Mouse (Mus musculus) brain, adult 2 months (tissue): ENCODE measurements around the gene Robo4.

ENCODE experiments used
- DNase-seq: peaks from one replicate; pipeline ENCODE4 v3.0.0; 2011; ENCODE audit warnings: low read depth, low spot score

Gene Robo4

DNA sequence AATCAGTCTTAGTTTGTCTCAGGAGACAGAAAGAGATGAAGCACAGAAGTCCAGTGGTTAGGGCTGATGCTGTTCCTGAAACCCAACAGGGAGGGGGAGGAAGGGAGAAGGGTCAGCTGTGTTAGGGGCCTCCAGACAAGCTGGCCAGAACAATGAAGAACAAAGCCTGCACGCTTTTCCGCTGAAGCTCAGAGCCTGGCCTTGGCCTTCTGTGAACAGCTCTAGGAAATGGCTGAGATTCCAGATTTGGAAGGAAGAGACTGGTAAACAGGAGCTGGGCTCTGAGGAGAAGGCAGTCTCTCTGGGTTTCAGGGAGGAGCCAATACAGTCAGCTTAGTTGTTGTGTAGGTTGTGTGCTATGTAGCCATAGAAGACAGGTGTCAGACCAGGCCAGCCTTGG, 1.1 kb upstream of the Robo4 start:
- DNase-seq: no peak

DNA sequence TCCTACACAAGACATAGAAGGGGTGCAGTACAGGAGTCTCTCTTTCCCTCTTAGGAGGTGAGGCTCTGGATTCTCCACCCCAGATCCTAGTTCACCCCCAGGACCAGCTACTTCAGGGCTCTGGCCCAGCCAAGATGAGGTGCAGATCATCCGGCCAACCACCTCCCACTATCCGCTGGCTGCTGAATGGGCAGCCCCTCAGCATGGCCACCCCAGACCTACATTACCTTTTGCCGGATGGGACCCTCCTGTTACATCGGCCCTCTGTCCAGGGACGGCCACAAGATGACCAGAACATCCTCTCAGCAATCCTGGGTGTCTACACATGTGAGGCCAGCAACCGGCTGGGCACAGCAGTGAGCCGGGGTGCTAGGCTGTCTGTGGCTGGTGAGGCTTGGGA, 804 bp downstream of the Robo4 start:
- DNase-seq: no peak

DNA sequence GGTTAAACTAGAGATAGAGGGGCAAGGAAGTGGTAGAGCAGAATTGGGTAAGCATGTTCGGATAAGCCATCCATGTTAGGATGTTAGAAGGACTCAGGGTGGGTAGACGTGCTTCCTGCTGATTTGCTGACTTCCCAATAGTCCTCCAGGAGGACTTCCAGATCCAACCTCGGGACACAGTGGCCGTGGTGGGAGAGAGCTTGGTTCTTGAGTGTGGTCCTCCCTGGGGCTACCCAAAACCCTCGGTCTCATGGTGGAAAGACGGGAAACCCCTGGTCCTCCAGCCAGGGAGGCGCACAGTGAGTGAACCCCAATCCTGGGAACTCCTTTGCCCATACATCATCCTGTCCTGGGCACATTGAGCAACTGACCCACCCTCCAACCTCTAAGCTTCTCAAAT, 1.3 kb downstream of the Robo4 start:
- DNase-seq: no peak

DNA sequence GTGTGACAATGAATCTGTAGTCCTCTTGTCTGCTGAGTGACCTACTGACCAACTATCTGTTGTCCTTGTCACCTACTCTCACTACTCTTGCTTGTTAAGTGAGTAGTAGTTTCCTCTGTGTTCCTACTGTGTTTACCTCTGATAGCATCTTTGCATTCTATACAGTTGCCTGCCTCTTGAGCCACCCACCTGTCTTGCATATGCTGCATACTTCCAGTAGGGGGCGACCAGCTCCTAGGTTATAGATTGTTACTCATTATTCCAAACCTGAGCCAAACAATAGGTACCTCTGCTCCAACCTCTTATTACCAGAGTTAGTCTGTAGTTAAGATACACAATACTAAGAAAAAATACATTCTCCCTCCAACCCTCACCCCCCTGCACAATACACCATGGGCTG, 4.7 kb downstream of the Robo4 start:
- DNase-seq: peak; percentile 63

DNA sequence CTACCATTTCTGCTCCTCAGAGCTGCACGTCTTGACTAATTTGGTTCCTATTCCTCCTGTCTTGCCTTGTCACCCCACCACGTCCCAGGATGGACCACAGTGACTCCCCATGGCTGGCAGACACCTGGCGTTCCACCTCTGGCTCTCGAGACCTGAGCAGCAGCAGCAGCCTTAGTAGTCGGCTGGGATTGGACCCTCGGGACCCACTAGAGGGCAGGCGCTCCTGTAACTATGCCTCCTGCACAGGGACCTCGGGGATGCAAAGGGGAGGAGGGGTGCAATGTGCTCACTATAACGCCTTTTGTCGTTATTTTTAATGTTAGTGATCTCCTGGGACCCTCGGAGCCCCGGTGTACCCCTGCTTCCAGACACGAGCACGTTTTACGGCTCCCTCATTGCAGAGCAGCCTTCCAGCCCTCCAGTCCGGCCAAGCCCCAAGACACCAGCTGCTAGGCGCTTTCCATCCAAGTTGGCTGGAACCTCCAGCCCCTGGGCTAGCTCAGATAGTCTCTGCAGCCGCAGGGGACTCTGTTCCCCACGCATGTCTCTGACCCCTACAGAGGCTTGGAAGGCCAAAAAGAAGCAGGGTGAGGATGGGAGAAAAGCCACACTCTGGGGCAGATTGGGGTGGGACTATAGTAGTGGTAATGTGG, 6.3 kb downstream of the Robo4 start:
- DNase-seq: peak; percentile 34

DNA sequence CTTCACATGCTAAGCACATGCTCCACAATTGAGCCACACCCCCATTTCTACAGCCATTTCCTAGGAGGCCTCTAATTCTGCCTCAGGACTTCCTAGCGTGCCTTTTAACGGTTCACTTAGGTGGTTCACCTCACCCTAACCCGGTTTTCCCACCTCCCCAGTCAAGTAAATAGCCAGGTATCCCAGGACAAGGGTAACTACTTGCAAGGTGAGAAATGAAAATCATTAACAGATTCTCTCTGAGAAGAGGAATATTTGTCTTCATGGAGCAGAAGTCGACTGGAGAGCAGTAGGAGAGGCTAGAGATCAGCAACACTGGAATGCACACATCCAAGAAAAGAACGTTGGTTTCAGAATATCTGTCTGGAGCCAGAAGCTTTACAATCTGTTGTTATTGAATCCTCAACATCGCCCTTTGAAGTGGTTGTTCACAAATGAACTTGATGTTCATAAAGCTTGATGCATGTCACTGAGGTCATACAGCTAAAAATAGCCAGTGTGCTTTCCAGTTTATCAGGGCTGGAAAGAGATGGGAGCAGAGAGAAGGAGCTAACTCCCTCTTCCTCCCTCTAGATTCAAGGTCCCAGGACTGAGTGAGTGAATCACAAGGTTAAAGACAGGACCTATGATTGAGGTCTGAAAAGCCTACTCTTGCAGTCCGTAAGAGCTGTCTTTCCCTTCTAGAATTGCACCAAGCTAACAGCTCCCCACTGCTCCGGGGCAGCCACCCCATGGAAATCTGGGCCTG, 8.2 kb downstream of the Robo4 start:
- no peak for DNase-seq

DNA sequence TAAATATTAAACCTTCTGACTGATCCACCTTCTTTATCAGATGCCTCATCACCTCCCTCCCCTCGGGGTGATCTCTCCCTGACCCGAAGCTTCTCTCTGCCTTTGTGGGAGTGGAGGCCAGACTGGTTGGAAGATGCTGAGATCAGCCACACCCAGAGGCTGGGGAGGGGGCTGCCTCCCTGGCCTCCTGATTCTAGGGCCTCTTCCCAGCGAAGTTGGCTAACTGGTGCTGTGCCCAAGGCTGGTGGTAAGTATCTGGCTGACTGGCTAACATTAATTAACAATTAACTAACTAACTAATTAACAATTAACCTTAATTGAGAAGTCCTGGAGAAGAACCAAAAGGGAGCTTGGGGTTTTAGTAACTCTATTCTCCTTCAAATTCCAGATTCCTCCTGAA, 11.3 kb downstream of the Robo4 start:
- no peak for DNase-seq

DNA sequence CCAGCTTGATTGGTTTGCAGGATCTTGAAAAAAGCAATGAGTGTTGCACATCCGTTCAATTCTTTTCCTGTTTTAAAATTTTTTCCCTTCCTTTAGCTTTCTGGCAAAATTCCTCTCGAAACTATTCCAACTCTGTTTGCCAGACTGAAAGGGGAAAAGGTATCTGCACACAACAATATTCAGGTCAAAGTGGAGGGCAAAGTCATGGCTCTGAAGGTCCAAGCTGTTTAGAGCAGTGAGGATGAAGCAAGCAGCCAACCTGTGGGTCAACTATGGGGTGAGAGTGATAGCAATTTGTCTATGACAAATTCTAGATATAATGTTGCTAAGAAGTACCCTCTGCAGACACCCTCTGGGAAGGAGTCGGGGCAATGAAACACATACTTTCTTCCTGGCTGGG, 13.0 kb downstream of the Robo4 start:
- no peak for DNase-seq

DNA sequence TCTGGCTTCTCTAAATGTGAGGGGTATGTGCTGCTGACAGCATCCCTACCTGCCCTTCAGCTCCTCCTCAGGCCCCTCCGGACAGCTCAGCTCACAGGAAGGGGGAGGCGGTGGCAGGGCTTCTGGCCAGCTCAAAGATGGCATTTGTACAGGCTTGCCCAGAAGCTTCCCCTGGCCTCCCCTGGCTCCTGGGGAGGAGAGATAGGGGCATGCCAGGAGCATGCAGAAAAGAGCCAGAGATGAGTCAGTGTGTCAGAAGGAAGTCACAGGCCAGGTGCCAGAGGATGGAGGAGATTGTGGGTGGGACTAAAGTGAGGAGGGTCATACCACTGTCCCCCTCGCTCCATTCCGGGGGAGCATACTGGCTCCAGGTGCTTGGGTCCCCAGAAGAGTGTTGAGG, 17.1 kb downstream of the Robo4 start:
- DNase-seq: peak; percentile 70

DNA sequence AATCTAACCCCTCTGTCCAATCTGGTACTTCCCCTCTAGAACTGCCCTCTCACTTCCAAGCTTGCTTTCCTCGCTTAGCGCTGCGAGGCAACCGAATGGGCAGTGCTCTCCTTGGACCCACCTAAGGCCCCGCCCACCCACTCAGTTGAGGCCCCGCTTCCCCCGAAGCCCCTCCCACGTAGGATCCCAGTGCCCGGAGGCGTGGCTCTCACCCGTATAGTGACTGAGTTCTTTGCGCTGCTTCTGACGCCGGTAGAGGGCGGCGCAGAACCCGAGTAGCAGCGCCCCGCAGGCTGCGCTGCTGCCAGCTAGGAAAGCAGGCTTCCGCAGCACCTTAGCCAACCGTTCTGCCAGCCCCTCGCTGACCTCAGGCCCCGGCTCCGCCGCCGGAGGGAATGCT, 19.0 kb downstream of the Robo4 start:
- DNase-seq: peak; percentile 86

DNA sequence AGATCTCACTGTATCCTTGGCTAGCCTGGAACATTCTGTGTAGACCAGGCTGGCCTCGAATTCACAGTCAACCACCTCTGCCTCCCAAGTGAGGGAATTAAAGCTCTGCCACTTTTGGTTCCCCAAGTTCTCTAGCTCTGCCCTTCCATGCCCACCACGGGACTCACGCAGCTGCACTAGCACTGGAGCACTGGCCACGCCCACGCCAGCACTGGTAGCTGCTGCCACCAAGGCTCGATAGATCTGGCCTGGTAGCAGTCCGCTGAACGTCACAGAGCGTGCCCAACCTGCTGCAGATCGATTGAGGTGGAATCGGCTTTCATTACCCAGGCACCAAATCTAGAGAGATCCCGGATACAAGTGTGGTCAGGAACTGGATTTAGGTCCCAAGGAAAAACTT, 19.5 kb downstream of the Robo4 start:
- no peak for DNase-seq

DNA sequence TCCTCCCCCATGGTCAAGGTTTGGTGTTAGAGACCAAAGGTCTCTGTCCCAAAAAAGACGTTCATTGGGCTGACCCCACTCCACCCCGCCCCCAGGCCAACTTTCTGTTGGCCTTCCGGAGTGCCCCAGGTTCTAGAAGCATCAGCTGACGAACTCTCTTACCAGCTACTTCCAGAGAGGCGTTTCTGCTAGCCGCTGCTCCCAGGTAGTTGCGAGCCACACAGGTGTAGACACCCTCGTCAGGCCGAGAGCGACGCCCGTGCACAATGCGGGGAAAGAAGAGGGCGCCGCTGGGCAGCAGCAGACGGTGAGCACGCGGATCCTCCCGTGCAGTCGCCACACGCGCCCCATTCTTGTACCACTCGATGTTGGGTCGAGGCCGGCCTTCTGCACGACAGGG, 27.6 kb downstream of the Robo4 start:
- DNase-seq: no peak

DNA sequence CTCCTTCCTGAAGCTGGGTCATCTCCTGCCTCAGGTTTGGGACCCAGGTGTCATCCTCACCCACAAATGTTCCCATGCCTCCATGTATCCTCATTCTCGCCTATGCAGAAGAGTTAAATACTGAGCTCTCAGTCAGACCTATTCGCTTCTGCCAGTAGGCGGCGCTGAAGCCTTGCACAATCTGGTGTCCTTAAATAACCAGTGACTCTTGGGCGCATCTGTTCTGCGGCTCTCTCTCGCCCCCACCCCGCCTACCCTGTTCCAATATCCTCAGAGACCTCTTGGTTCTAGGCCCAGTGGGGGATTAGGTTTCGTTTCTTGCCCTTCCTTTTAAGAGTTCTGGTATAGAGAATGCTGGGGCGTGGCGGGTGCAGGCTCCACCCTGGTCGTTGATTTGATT, 28.9 kb downstream of the Robo4 start:
- peak; percentile 96 for DNase-seq

DNA sequence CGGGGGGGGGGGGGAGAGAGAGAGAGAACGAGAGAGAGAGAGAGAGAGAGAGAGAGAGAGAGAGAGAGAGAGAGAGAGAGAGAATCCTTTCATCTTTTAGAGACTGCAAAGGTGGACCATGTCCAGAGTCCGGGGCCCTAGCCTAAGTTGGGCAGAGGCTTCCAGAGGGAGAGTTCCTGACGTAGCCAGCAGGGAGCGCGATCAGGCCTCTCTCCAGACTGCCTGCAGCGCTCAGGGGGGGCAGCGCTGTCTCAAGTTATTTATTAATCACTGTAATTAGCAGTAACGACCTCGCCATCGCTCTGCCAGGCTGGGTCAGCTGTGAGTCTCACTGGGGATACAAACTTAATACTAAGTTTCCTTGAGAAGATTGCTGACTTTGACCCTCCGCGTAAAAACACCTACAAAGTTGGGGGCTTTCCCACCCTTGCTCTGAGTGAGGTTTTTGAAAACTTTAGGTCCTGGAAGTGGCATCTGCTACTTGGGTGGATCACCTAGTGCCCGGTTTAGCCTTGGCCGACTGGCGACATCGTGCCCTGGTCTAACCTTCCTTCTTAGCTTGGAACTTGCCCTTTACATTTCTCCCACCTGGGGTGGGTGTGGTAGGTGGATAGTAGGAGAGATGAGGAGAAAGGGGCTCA, 30.4 kb downstream of the Robo4 start:
- DNase-seq: peak; percentile 73

DNA sequence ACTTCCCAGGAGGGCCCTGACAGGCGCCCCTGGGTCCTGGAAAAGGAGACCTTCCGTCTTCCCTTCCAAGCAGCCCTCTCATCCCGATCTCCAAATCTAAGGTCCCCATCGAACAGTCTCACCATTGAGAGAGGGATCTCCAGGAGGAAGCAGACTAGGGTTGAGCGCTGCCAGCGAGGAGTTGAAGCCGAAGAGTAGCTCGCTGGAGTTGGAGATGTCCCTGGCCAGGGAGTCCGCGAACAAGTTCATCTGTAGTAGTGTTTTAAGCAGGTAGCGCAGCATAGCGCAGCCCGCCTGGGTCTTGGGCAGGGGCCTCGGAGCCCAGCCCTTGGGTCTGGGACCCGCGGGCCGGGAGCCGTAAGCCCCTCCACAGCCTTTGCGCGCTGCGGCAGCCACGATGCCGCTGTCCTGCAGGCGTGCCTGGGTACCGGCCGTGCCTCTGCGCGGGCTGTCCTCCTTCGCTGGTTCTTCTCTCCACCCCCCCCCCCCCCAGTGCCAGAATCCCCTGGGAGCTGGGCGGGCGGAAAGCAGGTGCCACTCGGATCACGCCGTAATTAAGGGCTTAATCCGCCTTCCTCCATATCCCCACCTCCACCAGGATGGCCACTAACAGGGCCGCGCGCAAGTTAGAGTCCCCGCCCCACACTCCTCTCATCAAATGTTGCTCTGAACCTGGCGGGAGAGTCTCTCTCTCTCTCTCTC, 31.2 kb downstream of the Robo4 start, which contains the start of gene Robo3:
Robo3 (minus strand) TSS at position 527 of the 702 bp plus-strand sequence.
- no peak for DNase-seq

DNA sequence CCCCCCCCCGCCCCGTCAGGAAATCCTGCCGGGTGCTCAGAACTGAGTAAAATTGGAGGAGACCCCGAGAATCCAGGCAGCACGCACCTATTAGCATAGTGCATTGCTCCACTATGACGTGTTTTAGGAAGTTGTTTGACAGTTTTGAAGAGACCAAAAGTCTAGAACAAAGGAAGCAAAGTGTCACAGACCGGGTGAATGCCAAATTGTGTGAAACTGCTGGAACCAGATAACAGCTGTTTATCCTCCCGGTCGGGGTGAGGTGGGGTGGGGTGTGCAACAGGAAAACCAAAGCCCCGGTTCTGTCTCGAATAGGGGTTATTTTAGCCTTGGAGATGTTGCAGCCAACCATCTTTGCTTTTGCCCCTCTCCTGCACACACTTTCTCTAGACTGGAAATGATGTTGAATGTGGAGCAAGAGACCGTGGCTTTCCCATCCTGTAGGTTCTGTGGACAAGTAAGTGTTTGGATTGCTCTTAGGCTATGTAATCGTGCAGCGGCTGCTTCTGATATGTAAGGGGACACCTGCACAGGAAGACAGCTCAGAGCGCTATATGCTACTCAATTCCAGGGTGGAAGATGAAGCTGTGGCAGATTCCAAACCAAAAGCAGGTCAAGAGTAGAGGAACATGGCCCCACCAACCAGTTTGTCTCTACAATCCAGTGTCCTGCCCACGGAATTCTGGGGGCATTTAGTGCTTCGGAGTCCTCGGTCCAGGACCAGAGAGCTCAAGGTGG, 32.3 kb downstream of the Robo4 start:
- DNase-seq: no peak

DNA sequence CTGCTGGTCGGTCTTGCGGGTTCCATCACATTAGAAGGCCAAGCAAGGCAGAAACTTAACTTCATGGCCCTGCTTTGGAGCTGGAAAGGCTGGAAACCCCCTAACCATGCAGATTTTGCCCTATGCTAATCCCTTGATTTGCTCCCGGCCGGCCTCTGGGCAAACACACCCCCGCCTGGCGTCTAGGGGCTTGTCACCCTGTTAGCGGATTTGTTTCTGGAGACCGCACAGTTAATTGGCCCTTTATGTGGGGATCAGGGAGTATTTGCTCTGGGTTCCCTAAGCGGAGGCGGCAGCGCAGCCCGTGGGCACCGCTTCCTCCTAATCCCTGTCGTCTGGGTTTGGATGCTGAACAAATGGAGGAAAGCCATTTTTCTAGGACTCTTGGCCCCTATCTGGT, 33.2 kb downstream of the Robo4 start:
- DNase-seq: no peak

DNA sequence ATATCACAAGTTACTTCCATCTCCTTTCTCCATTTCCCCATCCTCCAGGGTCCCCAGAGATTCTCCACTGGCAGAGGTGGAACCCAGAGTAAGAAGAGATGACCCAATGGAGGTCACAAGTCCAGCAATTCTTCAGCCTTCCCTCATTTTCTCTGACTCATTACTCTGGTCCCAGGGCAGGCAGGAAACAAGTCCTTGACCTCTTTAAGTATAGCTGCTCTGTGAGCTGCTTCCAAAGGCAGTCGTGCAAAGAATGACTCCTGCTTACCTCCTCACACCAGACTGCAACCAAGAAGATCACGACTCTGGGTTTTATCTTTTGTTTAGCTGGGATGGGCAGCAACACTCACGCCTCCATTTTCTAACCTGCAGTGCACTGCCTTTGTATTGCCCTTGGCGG, 33.9 kb downstream of the Robo4 start:
- no peak for DNase-seq

DNA sequence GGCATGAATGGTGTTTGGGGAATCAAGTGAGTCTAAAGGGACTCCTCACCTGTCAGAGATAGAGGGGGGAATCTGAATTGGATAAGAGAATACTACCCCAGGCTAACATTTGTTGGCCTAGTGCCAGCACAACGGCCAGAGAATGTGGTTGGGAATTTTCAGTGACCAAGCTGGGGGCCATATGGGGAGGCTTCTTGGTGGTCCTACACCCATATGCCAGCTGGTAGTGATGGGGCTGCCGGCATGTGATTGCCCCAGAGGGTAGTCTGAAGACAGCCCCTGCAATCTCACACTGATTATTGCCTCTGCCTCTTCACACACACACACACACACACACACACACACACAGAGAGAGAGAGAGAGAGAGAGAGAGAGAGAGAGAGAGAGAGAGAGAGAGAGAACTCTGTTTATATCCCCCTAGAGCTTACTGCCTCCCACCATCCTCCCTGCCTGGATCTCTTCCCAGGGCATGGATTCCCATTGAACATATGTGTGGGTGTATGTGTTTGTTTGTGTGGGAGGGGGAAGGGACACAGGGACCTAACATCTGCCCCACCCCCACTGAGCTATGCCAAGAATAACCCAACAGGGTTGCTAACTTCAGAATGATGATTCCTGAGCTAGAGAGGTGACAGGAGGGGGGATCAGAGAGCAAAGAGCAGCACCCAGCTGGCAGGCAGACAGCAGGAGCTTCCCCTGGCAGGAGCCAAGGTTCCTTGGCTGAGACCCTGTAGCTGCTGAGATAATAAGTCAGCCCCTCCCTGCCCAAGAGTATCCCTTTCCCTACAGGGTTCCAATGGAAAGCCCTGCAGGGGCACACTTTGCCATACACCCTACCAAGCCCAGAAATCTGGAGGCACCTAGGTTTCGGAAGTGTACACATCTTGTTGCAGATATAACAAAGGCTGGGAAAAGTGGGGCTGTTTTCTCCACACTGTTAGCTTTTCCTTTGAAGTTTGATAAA, 36.4 kb downstream of the Robo4 start:
- peak; percentile 64 for DNase-seq

DNA sequence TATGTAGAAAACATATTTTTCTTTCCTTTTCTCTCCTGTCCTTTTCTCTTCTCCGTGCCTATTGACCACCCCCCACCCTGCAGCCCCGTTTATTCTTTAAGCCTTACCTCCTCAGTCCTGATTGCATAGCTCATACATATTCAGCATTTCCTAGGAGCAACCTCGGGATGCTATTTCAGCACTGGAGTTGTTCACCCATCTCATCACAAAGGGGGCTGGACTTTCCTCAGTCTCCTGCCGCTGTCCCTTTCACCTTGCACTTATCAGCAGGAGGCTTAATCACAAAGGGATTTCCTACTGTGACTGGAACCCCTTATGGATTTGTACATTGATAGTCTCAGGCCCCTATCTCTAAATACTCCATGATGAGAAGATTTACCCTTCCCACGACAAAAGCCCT, 50.7 kb downstream of the Robo4 start:
- DNase-seq: no peak

DNA sequence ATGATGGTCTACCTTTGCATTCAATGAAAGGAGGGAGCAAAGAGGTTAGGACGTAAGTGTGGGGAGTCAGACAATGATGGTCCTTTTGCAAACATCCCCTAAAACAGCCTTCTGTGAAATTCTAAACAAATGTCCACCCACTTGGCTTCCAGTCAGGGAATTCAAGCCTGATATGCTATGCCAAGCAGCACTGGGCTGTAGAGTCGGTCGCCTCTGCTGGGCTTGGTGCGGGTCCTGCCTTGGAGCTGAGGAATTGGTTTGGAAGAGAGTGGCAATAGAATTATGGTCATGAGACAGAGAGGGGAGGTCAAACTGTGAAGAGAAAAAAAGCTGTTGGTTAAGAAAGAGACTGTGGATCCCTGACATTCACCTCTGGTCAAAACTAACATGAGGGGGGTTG, 51.6 kb downstream of the Robo4 start:
- DNase-seq: no peak
